Mouse (Mus musculus): ENCODE results near the gene Rtcb. TPM values are rescaled to one million over a fixed set of nuclear protein-coding genes. Genes with fewer than 3 reads are reported as not detected.
A peak's percentile ranks its signal among the peaks of the same experiment; 100 is the strongest.

Gene Rtcb
- polyA plus RNA-seq, 2 experiments: 172 to 174 TPM

DNA sequence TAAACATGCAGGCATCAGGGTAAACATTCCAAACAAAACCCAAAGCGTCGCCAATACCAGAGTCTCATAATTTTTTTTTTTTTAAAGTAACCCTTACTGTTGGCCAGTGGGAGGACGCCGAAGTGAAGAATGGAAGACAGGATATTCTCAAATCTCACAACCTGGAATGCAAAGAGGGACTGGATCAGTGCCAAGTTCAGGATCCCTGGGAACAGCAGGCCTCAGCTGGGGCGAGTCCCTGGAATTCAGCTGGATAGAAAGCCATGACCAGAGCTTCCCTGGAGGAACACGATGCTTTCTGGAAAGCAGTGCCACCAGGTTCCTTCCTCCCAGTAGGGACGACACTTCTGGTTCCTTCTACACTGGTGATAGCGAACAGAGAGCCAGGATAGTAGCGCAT, 5.3 kb upstream of the Rtcb start:
- WGBS: 64% methylated on average over 9 of the region's 9 CpGs
- no peak overlapping the region for H3K9ac ChIP-seq (ENCODE audit: low read depth, low read length, severe bottlenecking)
- DNase-seq (ENCODE audit: low spot score): no peak

GRCm38 (mm10) chr10:85956871-85957419, 678 bp downstream of the Rtcb start:
- no peaks in the 10 kb centered on the region for H3K4me1 ChIP-seq (ENCODE audit: control insufficient read depth, insufficient read depth, low read length)
- peak overlapping the region; percentile 83 for H3K27ac ChIP-seq (replicated peaks; ENCODE audit: low read depth, low read length)
- no peak for TF ChIP-seq POLR2A (IDR thresholded peaks at IDR 0.05; ENCODE audit: borderline replicate concordance, extremely low read depth, insufficient read depth, insufficient read length)
- no peaks in the 10 kb centered on the region for H3K27me3 ChIP-seq (ENCODE audit: control insufficient read depth, insufficient read depth, low read length)
- ATAC-seq (ENCODE audit: low FRiP score, low read depth) (no peak), DNase-seq (ENCODE audit: low spot score) (no peak)
- H3K4me3 ChIP-seq (replicated peaks; ENCODE audit: low read length): peak overlapping the region; percentile 94
- H3K36me3 ChIP-seq (ENCODE audit: control insufficient read depth, insufficient read depth, low read length): peaks cover 31% of the 10 kb centered on the region
- WGBS: 2% methylated on average over 20 of the region's 20 CpGs
- peak overlapping the region; percentile 94 for H3K9ac ChIP-seq (ENCODE audit: low read depth, low read length, severe bottlenecking)
- no peaks in the 10 kb centered on the region for H3K9me3 ChIP-seq (ENCODE audit: control insufficient read depth, low read length)
- peak overlapping the region; percentile 77 for H3K4me2 ChIP-seq (replicated peaks; ENCODE audit: low read depth, low read length, severe bottlenecking)

More for the DNA sequence above, 5.3 kb upstream of the Rtcb start:
- ATAC-seq (ENCODE audit: low FRiP score, low read depth): no peak
- H3K9me3 ChIP-seq (ENCODE audit: control insufficient read depth, low read length): no peaks in the 10 kb centered on the region
- H3K4me3 ChIP-seq (replicated peaks; ENCODE audit: low read length): no peak overlapping the region
- no peak for TF ChIP-seq POLR2A (IDR thresholded peaks at IDR 0.05; ENCODE audit: borderline replicate concordance, extremely low read depth, insufficient read depth, insufficient read length)
- no peaks in the 10 kb centered on the region for H3K36me3 ChIP-seq (ENCODE audit: control insufficient read depth, insufficient read depth, low read length)
- H3K4me1 ChIP-seq (ENCODE audit: control insufficient read depth, insufficient read depth, low read length): no peaks in the 10 kb centered on the region
- no peak overlapping the region for H3K27ac ChIP-seq (replicated peaks; ENCODE audit: low read depth, low read length)
- H3K4me2 ChIP-seq (replicated peaks; ENCODE audit: low read depth, low read length, severe bottlenecking): no peak overlapping the region
- H3K27me3 ChIP-seq (ENCODE audit: control insufficient read depth, insufficient read depth, low read length): no peaks in the 10 kb centered on the region

- Histone ChIP-seq H3K36me3 (ENCODE audit: control insufficient read depth, insufficient read depth, low read length) (peaks cover 53% of the 10 kb centered on the region), H3K27ac (replicated peaks; ENCODE audit: low read depth, low read length) (no peak overlapping the region), H3K4me1 (ENCODE audit: control insufficient read depth, insufficient read depth, low read length) (no peaks in the 10 kb centered on the region), H3K27me3 (ENCODE audit: control insufficient read depth, insufficient read depth, low read length) (no peaks in the 10 kb centered on the region), H3K4me2 (replicated peaks; ENCODE audit: low read depth, low read length, severe bottlenecking) (no peak overlapping the region), H3K9ac (ENCODE audit: low read depth, low read length, severe bottlenecking) (no peak overlapping the region), H3K9me3 (ENCODE audit: control insufficient read depth, low read length) (no peaks in the 10 kb centered on the region), H3K4me3 (replicated peaks; ENCODE audit: low read length) (no peak overlapping the region)
- DNase-seq (ENCODE audit: low spot score) (no peak), ATAC-seq (ENCODE audit: low FRiP score, low read depth) (no peak)
- WGBS: 89% methylated on average over 2 of the region's 2 CpGs
- TF ChIP-seq POLR2A (IDR thresholded peaks at IDR 0.05; ENCODE audit: borderline replicate concordance, extremely low read depth, insufficient read depth, insufficient read length): no peak
These were observed 3.2 kb downstream of the Rtcb start for GRCm38 (mm10) chr10:85954429-85954828.

DNA sequence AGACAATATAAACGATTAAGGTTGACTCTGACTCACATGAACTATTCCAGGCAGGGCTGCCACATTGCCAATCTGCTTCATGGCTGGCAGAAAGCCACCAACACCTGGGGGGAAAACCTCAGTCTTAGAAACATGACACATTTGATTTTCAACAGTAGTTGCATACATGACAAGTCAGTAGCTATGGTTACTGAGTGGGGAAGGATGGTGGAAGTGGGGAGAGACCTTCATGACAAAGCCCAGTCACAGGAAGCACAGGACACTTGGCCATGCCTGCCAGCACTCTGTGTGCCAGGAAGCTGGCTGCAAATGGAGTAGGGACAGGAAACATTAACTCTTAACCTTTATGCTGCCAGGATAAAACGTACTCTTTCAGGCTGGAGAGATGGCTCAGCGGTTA, 4.2 kb downstream of the Rtcb start:
- H3K36me3 ChIP-seq (ENCODE audit: control insufficient read depth, insufficient read depth, low read length): peaks cover 63% of the 10 kb centered on the region
- H3K4me3 ChIP-seq (replicated peaks; ENCODE audit: low read length): no peak overlapping the region
- H3K27ac ChIP-seq (replicated peaks; ENCODE audit: low read depth, low read length): no peak overlapping the region
- ATAC-seq (ENCODE audit: low FRiP score, low read depth) (no peak), DNase-seq (ENCODE audit: low spot score) (no peak)
- WGBS: 83% methylated on average over 3 of the region's 3 CpGs
- H3K9ac ChIP-seq (ENCODE audit: low read depth, low read length, severe bottlenecking): no peak overlapping the region
- H3K4me1 ChIP-seq (ENCODE audit: control insufficient read depth, insufficient read depth, low read length): no peaks in the 10 kb centered on the region
- H3K4me2 ChIP-seq (replicated peaks; ENCODE audit: low read depth, low read length, severe bottlenecking): no peak overlapping the region
- TF ChIP-seq POLR2A (IDR thresholded peaks at IDR 0.05; ENCODE audit: borderline replicate concordance, extremely low read depth, insufficient read depth, insufficient read length): no peak
- H3K9me3 ChIP-seq (ENCODE audit: control insufficient read depth, low read length): no peaks in the 10 kb centered on the region
- no peaks in the 10 kb centered on the region for H3K27me3 ChIP-seq (ENCODE audit: control insufficient read depth, insufficient read depth, low read length)

GRCm38 (mm10) chr10:85951765-85952443, 5.7 kb downstream of the Rtcb start:
- Histone ChIP-seq H3K36me3 (ENCODE audit: control insufficient read depth, insufficient read depth, low read length) (peaks cover 76% of the 10 kb centered on the region), H3K4me3 (replicated peaks; ENCODE audit: low read length) (no peak overlapping the region), H3K27me3 (ENCODE audit: control insufficient read depth, insufficient read depth, low read length) (no peaks in the 10 kb centered on the region), H3K4me2 (replicated peaks; ENCODE audit: low read depth, low read length, severe bottlenecking) (no peak overlapping the region), H3K4me1 (ENCODE audit: control insufficient read depth, insufficient read depth, low read length) (no peaks in the 10 kb centered on the region), H3K9ac (ENCODE audit: low read depth, low read length, severe bottlenecking) (no peak overlapping the region), H3K27ac (replicated peaks; ENCODE audit: low read depth, low read length) (no peak overlapping the region), H3K9me3 (ENCODE audit: control insufficient read depth, low read length) (no peaks in the 10 kb centered on the region)
- no peak for TF ChIP-seq POLR2A (IDR thresholded peaks at IDR 0.05; ENCODE audit: borderline replicate concordance, extremely low read depth, insufficient read depth, insufficient read length)
- WGBS: 90% methylated on average over 6 of the region's 6 CpGs
- DNase-seq (ENCODE audit: low spot score): no peak
- no peak for ATAC-seq (ENCODE audit: low FRiP score, low read depth)

Measured in limb, embryonic 14.5 days (tissue).